Mouse (Mus musculus) stomach, postnatal 0 days (tissue): ENCODE results near the gene Ccdc116. TPM values are rescaled to one million over a fixed set of nuclear protein-coding genes. Genes with fewer than 3 reads are reported as not detected.

Experiments
- ATAC-seq: fragments of 200-750 bp; cut with Nextera tagmentation; 2 replicates; pipeline ENCODE4 v1.8.0; 2017; ENCODE audit not compliant: low FRiP score, low TSS enrichment
- DNase-seq: peaks from one replicate; pipeline ENCODE4 v3.0.0-alpha.2; 2016; ENCODE audit warnings: low spot score
- H3K27ac ChIP-seq: fragments of 300-500 bp; sonication (generic); replicated peaks from 2 replicates; pipeline ENCODE4 v1.5.1; 2014; ENCODE audit warnings: mild to moderate bottlenecking, control low read depth
- H3K27me3 ChIP-seq: fragments of 300-500 bp; sonication (generic); 2 replicates; pipeline ENCODE4 v1.6.1; 2014; ENCODE audit warnings: low read length; ENCODE audit not compliant: control insufficient read depth, insufficient read depth
- H3K36me3 ChIP-seq: fragments of 300-500 bp; sonication (generic); 2 replicates; pipeline ENCODE4 v1.6.1; 2014; ENCODE audit warnings: low read length, mixed read lengths; ENCODE audit not compliant: control insufficient read depth, insufficient read depth
- H3K4me1 ChIP-seq: fragments of 300-500 bp; sonication (generic); replicated peaks from 2 replicates; pipeline ENCODE4 v1.6.1; 2014; ENCODE audit warnings: antibody characterized with exemption; ENCODE audit not compliant: control insufficient read depth, insufficient read depth
- H3K4me2 ChIP-seq: fragments of 300-500 bp; sonication (generic); replicated peaks from 2 replicates; pipeline ENCODE4 v1.6.1; 2014; ENCODE audit warnings: low read depth, mild to moderate bottlenecking, control low read depth, moderate library complexity
- H3K4me3 ChIP-seq: fragments of 300-500 bp; sonication (generic); 2 replicates; pipeline ENCODE4 v1.5.1; 2014; ENCODE audit warnings: low read depth, low read length, control low read depth
- H3K9ac ChIP-seq: fragments of 300-500 bp; sonication (generic); 2 replicates; pipeline ENCODE4 v1.6.1; 2014; ENCODE audit warnings: mild to moderate bottlenecking, low read length, control low read depth, mixed read lengths
- H3K9me3 ChIP-seq: fragments of 300-500 bp; sonication (generic); 2 replicates; pipeline ENCODE4 v1.6.1; 2016; ENCODE audit warnings: low read length; ENCODE audit not compliant: control insufficient read depth
- CTCF ChIP-seq: IDR thresholded peaks from 2 replicates; pipeline ENCODE4 v1.5.1; 2016; ENCODE audit warnings: antibody characterized with exemption, low read depth, mild to moderate bottlenecking, moderate library complexity
- EP300 ChIP-seq: optimal IDR thresholded peaks from 2 replicates; pipeline ENCODE3; 2016; ENCODE audit warnings: antibody characterized with exemption
- WGBS: fragments of 180-500 bp; shearing (Covaris S2); extraction: QIAGEN DNeasy Blood & Tissue Kit; methylation state at CpG from one replicate; pipeline ENCODE4 v1.1.7; 2014; 5-methylcytosine and 5-hydroxymethylcytosine counted together
- microRNA counts: library from miRNA; unstranded; fragments of <30 nt; microRNA quantifications from one replicate; lab custom pipeline; 2015
- microRNA-seq: library from miRNA; unstranded; fragments of <30 nt; microRNA quantifications from one replicate; pipeline ENCODE4, GENCODE M21; 2016
- polyA plus RNA-seq: library from polyadenylated mRNA; unstranded; fragments of >200 nt; fragmentation: Nextera tagmentation; extraction: Ambion mirVana; gene quantifications from 2 replicates; pipeline ENCODE4 v1.2.1, GENCODE M21; 2015

Ccdc116 gene
- polyA plus RNA-seq, 1 experiment from 2014 or later = 1.8 TPM

DNA sequence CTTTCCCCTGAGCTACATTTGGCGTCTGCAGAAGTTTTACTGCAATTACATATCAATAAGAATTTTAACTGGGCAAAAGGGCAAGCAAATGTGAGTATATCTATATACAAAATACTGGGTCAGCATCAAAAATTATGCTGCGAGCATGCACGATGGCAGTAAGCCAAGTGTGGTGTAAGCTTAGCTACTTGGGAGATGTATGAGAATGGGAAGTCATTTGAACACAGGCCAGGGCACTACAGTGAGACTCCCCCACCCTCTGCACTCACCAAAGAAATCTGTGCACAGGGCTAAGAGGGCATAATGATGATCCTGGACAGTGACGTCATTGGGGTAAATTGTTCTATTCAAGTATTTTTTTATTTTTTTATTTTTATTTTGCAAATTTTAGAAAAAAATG lies 42.4 kb downstream of the Ccdc116 start:
- TF ChIP-seq EP300 (no peak), CTCF (no peak)
- ATAC-seq = no peak
- Histone ChIP-seq H3K4me3 (no peak overlapping the region), H3K27ac (no peak overlapping the region), H3K9me3 (no peaks in the 10 kb centered on the region), H3K36me3 (peaks cover 15% of the 10 kb centered on the region; the same call in 1 of the 2 replicates), H3K4me1 (no peaks in the 10 kb centered on the region), H3K27me3 (no peaks in the 10 kb centered on the region), H3K4me2 (no peak overlapping the region), H3K9ac (no peak overlapping the region)
- WGBS = 53% methylated on average over 4 of the region's 4 CpGs
- DNase-seq = no peak

DNA sequence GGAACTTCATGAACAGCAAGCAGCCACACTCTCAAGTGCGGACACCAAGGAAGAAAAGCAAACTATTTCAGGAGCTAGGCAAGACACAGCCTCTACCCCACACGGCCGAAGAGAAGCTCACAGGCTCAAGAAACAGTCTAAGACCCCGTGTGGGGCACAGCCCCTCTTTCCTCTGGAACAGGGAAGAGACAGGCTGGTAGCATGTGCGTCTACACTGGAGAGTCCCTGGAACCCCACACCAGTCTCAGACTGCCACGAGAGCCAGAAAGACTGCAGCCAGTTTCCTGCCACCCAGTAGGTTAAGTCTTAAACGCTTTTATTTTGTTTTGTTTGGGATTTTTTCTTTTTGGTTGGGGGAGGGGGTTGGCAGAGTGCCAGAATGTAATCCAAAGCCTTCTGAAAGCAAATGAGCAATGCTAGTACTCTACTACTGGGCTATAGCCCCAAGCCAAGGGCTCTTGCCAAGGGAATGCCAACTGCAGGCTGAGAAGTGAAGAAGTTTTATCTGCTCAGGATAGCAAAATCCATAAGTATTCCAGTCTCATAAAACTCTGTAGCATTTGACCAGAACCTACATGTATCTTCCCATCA lies 44.3 kb downstream of the Ccdc116 start:
- H3K4me3 ChIP-seq = no peak overlapping the region

GRCm38 (mm10) chr16:17096938-17097337 lies 50.1 kb downstream of the Ccdc116 start:
- Histone ChIP-seq H3K4me3 (no peak overlapping the region), H3K36me3 (peaks cover 40% of the 10 kb centered on the region), H3K9me3 (no peaks in the 10 kb centered on the region), H3K4me2 (no peak overlapping the region), H3K9ac (no peak overlapping the region), H3K27me3 (no peaks in the 10 kb centered on the region), H3K27ac (no peak overlapping the region), H3K4me1 (no peaks in the 10 kb centered on the region)
- DNase-seq (no peak), ATAC-seq (0 out of 2 replicates have a peak, but pooled peaks have one; percentile 5)
- 88% methylated on average over 3 of the region's 3 CpGs for WGBS
- TF ChIP-seq CTCF (no peak), EP300 (no peak)

More for the DNA sequence above, 44.3 kb downstream of the Ccdc116 start:
- Histone ChIP-seq H3K9ac (no peak overlapping the region), H3K27ac (no peak overlapping the region), H3K4me1 (no peaks in the 10 kb centered on the region), H3K4me2 (no peak overlapping the region), H3K9me3 (no peaks in the 10 kb centered on the region), H3K36me3 (peaks cover 20% of the 10 kb centered on the region), H3K27me3 (no peaks in the 10 kb centered on the region)
- TF ChIP-seq CTCF (no peak), EP300 (no peak)
- WGBS = 60% methylated on average over 7 of the region's 7 CpGs
- ATAC-seq (no peak), DNase-seq (no peak)

MicroRNAs encoded within 50 kb of the gene (microRNA counts, 519-probe panel; counts per million panel counts)
- microRNA mmu-miR-130b (lab: Ali Mortazavi, UCI) (5,350 counts per million, percentile 62 among the panel's probes with 10 or more counts), microRNA mmu-miR-301b (lab: Ali Mortazavi, UCI) (not detected)

Small RNA genes within 50 kb of the gene (microRNA-seq; reads per million reads assigned to microRNA genes)
- gene Mir130b (2,644 reads per million, percentile 83 among the genes with 10 or more reads in this experiment), gene Mir301b (37.0 reads per million, percentile 32 among the genes with 10 or more reads in this experiment)

Other genes starting within 250 kb of the Ccdc116 start
- gene Mapk1, start 163.8 kb downstream of the Ccdc116 start, polyA plus RNA-seq = 92.7 and 93.2 TPM in 2 replicates
- 5.9 and 6.2 TPM in 2 replicates for gene Ypel1, start 77.5 kb downstream of the Ccdc116 start, polyA plus RNA-seq
- 61.5 and 72.4 TPM in 2 replicates for gene Ppil2, start 36.0 kb downstream of the Ccdc116 start, polyA plus RNA-seq
- gene 2610318N02Rik, start 22.1 kb downstream of the Ccdc116 start, polyA plus RNA-seq = 3.5 and 4.4 TPM in 2 replicates
- gene Sdf2l1, start 14.8 kb downstream of the Ccdc116 start, polyA plus RNA-seq = 170 and 176 TPM in 2 replicates
- 19.8 and 21.3 TPM in 2 replicates for gene Ydjc, start 2.6 kb downstream of the Ccdc116 start, polyA plus RNA-seq
- gene Ube2l3, start 55.4 kb upstream of the Ccdc116 start, polyA plus RNA-seq = 276 and 278 TPM in 2 replicates
- gene Rimbp3, start 61.4 kb upstream of the Ccdc116 start, polyA plus RNA-seq = 0.18 TPM in 2 replicates
- gene Hic2, start 86.3 kb upstream of the Ccdc116 start, polyA plus RNA-seq = 2.1 and 2.4 TPM in 2 replicates
- 8.8 and 10.6 TPM in 2 replicates for gene Tmem191c, start 128.8 kb upstream of the Ccdc116 start, polyA plus RNA-seq
- gene Serpind1, start 184.1 kb upstream of the Ccdc116 start, polyA plus RNA-seq = 0.41 and 0.96 TPM in 2 replicates